Mouse (Mus musculus) lung, postnatal 14 days (tissue): ENCODE measurements at regions not wholly inside any gene's neighbourhood (a gene's known extent, or its start where the extent isn't known, plus 50 kb on each side); places are given as distances from the start of the nearest gene placed in this dataset.

Experiments
- DNase-seq: peaks from one replicate; pipeline ENCODE4 v3.0.0; 2021

- no peak for DNase-seq
Observed at GRCm38 (mm10) chr4:30776816-30777442, 1187.0 kb upstream of the Map3k7 start.

GRCm38 (mm10) chr4:30781649-30782048 lies 1182.2 kb upstream of the Map3k7 start:
- no peak for DNase-seq

GRCm38 (mm10) chr4:30789976-30790657 lies 1173.8 kb upstream of the Map3k7 start:
- no peak for DNase-seq

GRCm38 (mm10) chr4:30809798-30810197 lies 1154.1 kb upstream of the Map3k7 start:
- DNase-seq, result no peak

GRCm38 (mm10) chr4:30855361-30856056 lies 1108.4 kb upstream of the Map3k7 start:
- DNase-seq, result no peak

- DNase-seq, result no peak
Observed at GRCm38 (mm10) chr4:30904966-30905365, 1058.9 kb upstream of the Map3k7 start.

GRCm38 (mm10) chr4:30922944-30923343 lies 1041.0 kb upstream of the Map3k7 start:
- DNase-seq, result no peak

- DNase-seq, result no peak
Observed at GRCm38 (mm10) chr4:30932358-30932757, 1031.5 kb upstream of the Map3k7 start.

- no peak for DNase-seq
Observed at GRCm38 (mm10) chr4:30933030-30933987, 1030.6 kb upstream of the Map3k7 start.

- no peak for DNase-seq
Observed at GRCm38 (mm10) chr4:30983611-30984010, 980.3 kb upstream of the Map3k7 start.

- no peak for DNase-seq
Observed at GRCm38 (mm10) chr4:31012006-31012405, 951.9 kb upstream of the Map3k7 start.

GRCm38 (mm10) chr4:31052077-31052677 lies 911.7 kb upstream of the Map3k7 start:
- DNase-seq, result no peak

- no peak for DNase-seq
Observed at GRCm38 (mm10) chr4:31076236-31076635, 887.7 kb upstream of the Map3k7 start.

- DNase-seq, result no peak
Observed at GRCm38 (mm10) chr4:31121586-31121985, 842.3 kb upstream of the Map3k7 start.

GRCm38 (mm10) chr4:31143166-31143565 lies 820.7 kb upstream of the Map3k7 start:
- DNase-seq, result no peak

- DNase-seq, result no peak
Observed at GRCm38 (mm10) chr4:31167431-31167830, 796.5 kb upstream of the Map3k7 start.

GRCm38 (mm10) chr4:31168357-31168756 lies 795.5 kb upstream of the Map3k7 start:
- no peak for DNase-seq

- no peak for DNase-seq
Observed at GRCm38 (mm10) chr4:31171190-31171589, 792.7 kb upstream of the Map3k7 start.

GRCm38 (mm10) chr4:31197852-31198251 lies 766.0 kb upstream of the Map3k7 start:
- no peak for DNase-seq

GRCm38 (mm10) chr4:31203286-31203685 lies 760.6 kb upstream of the Map3k7 start:
- no peak for DNase-seq

GRCm38 (mm10) chr4:31205332-31205970 lies 758.4 kb upstream of the Map3k7 start:
- no peak for DNase-seq

- no peak for DNase-seq
Observed at GRCm38 (mm10) chr4:31225741-31226140, 738.2 kb upstream of the Map3k7 start.
